Mouse (Mus musculus) olfactory bulb, adult 2 months (tissue): ENCODE results near the gene Tenm3.

Source experiments
- CTCF ChIP-seq: fragments of 200-500 bp; IDR thresholded peaks from 2 replicates; pipeline ENCODE4 v1.5.1; 2012; ENCODE audit warnings: low read depth, mild to moderate bottlenecking, low read length, moderate library complexity; ENCODE audit not compliant: insufficient read depth
- POLR2A ChIP-seq: fragments of 200-500 bp; IDR thresholded peaks from 2 replicates; pipeline ENCODE4 v1.6.1; 2012; ENCODE audit warnings: mild to moderate bottlenecking, low read depth, low read length, moderate library complexity; ENCODE audit not compliant: insufficient read depth

DNA sequence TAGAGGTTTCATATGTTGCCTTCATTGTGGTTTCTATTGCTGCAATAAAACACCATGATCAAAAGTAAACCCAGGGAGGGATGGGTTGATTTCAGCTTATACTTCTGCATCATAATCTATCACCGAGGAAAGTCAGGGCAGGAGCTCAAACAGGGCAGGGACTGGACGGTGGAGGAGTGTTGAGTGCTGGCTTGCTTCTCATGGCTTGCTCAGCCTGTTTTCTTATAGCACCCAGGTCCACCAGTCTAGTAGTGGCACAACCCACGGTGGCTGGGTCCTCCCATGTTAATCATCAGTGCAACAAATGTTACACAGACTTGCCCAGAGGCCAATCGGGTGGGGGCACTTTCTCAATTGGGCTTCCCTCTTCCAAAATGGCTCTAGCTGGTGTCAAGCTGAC, 205.6 kb downstream of the Tenm3 start:
- TF ChIP-seq CTCF (no peak), POLR2A (no peak)
